Mouse (Mus musculus): Measurements from ENCODE around the gene Coq2. TPM values are rescaled to one million over a fixed set of nuclear protein-coding genes. Genes with fewer than 3 reads are reported as not detected.

The Coq2 gene
- 10 to 100 TPM; 54.4 to 65.5 TPM for total RNA-seq (2021)
- long read RNA-seq, experiment 1, transcript Coq2-201 (7 exons, 1,743 nt): major isoform, 82 of 116 reads
- long read RNA-seq, experiment 1, partial matches to known transcripts: 1 of 116 reads
- long read RNA-seq, experiment 1, other reads (novel, unspliced or antisense): 33 of 116 reads
- long read RNA-seq, experiment 2, transcript Coq2-201 (7 exons, 1,743 nt): major isoform, 99 of 161 reads
- long read RNA-seq, experiment 2, partial matches to known transcripts: 6 of 161 reads
- long read RNA-seq, experiment 2, other reads (novel, unspliced or antisense): 56 of 161 reads

- intact Hi-C loops (cut with DNase I): loop anchor here (5.0 to 10.0 kb wide), 2 partner anchors 130 to 242 kb away; no protein-coding TSS in a partner anchor
- DNase-seq: peak; percentile 46 to 55
Measured at GRCm38 (mm10) chr5:100674711-100675376, at the start of gene Coq2. TSS of gene Coq2 (minus strand) at chr5:100675140.

DNA sequence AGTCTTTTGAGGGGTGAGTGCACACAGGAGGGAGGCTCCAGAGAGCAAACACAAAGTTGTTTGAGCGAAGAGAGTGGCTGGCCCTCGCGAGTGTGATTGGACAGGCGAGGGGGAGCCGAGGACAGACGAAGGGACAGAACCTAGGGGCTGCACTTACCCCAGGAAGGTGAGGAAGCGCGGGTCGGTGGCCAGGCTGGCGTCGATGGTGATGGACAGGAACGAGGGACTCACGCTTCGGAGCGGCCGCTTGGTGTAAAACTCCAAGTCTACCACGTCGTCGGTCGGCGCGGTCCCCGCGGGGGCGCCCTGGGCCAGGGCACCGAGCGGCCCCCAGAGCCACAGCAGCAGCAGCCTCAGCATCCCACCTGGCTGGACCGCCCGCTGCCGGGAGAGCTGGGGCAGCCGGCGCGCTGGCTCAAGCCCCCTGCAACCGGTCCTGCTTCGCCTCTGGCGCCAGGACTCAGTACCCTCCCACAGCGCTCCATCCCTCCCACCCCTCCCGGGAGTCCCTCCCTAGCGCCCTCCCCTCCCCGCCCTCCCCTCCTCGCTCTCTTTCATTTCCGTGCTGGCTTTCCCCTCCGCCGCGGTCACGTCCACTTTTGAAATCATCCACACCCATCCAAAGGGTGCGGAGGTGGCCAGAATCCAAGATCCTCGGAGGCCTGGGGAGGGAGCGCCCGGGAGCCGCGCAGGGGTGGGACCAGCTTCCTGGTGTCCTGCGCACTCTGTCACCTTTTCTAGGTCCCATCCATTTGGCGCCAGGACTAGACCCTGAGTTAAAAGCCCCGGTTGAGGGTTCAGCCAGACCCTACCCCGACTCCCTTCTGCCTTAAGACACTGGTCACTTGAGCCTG is 44.5 kb upstream of the Coq2 start, which contains the start of gene Hpse:
Hpse (minus strand) TSS at position 482 of the 854 bp plus-strand sequence.
- peak; percentile 26 to 31 for DNase-seq
- intact Hi-C loops (cut with DNase I): no loop called here

DNA sequence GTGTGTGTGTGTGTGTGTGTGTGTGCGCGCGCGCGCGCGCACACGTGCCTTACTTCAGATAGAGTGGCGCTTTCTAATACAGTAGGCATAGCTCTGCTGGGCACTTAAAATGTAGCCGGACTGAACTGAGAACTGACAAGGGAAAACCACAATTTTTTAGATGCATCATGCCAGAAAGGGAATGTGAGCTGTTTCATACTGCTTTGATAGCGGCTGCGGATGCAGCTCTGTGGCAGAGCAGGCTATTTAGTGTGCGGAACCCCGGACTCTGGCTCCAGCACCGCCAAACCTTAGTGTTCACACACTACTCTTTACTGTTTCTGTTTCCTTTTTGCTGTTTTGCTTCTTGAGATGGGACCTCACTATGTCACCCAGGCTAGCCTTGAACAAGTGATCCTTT is 41.8 kb upstream of the Coq2 start:
- intact Hi-C loops (cut with DNase I): no loop called here
- DNase-seq: no peak

DNA sequence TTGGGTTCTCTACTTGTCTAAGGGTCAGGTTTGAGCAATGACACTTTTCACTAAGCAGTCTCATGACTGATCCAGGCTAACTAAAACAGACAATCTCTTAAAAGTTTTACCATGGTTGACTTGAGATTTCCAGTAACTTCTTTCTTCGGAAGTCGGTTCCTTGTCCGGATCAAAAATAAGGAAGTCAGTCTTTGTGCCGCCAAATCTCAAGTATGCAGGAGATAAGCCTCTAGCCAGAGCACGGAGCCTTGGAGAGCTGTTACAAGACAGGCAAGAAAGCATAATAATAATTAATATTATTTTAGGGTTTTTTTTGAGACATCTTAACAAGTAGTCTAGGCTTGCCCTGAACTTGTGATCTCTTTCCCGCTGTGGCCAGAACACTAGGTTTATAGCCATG is 36.3 kb upstream of the Coq2 start:
- no peak for DNase-seq
- intact Hi-C loops (cut with DNase I): no loop called here

DNA sequence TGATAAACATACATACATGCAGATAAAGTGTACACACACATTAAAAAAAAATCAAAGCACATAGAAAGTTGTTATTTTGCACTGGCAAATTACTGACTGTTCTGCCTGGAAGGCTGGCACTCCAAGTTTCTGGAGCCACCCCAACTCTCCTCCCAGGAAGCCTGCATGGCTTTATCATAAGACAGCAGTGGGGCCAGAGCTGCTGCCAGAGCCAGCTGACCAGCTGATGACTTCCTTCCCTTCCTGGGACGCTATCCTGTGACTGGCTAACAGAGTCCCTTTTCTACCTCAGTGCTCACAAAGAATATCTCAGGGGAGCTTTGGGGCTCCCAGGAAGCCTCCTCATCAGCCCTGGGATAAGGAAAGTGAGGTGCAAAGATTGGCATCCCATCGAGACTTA is 35.1 kb upstream of the Coq2 start:
- intact Hi-C loops (cut with DNase I): no loop called here
- DNase-seq: no peak

GRCm38 (mm10) chr5:100709035-100709434 is 34.1 kb upstream of the Coq2 start:
- intact Hi-C loops (cut with DNase I): no loop called here
- DNase-seq: no peak

GRCm38 (mm10) chr5:100706675-100707074 is 31.7 kb upstream of the Coq2 start:
- DNase-seq: no peak

DNA sequence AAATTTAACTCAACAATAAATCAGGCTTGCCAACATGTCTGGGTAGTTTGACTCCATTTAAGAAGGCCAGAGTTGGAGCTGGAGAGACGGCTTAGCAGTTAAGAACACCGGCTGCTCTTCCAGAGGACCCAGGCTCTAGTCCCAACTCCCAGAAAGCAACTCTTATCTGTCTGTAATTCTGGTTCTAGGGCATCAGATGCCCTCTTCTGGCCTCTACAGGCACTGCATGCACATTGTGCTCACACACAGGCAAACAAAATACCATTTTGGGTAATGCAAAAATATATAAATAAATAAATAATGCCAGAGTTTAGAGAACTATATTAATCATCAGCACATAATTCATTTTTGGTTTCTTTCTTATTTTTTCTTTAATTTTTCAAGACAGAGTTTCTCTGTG is 29.3 kb upstream of the Coq2 start:
- DNase-seq: no peak
- intact Hi-C loops (cut with DNase I): no loop called here

More at GRCm38 (mm10) chr5:100706675-100707074, 31.7 kb upstream of the Coq2 start:
- intact Hi-C loops (cut with DNase I): no loop called here

DNA sequence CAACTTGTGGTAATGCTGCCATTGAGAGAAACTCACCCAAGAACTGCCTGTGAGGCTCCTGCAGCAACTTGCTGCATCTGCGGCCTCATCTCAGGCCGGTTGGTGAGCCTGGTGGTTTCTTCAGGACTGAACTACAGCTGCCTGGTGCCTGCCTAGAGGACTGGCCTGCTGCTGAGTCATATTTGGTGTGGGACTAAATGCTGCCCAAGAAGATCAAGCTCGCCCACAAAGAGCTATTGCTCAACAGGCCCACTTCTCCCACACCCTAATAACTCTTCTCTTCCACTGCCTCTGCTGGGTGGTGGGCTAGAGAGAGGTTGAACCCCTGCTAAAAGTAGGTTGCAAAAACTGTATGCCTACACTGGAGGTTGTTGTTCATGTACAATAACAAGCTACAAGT is 27.4 kb upstream of the Coq2 start:
- intact Hi-C loops (cut with DNase I): no loop called here
- DNase-seq: no peak

DNA sequence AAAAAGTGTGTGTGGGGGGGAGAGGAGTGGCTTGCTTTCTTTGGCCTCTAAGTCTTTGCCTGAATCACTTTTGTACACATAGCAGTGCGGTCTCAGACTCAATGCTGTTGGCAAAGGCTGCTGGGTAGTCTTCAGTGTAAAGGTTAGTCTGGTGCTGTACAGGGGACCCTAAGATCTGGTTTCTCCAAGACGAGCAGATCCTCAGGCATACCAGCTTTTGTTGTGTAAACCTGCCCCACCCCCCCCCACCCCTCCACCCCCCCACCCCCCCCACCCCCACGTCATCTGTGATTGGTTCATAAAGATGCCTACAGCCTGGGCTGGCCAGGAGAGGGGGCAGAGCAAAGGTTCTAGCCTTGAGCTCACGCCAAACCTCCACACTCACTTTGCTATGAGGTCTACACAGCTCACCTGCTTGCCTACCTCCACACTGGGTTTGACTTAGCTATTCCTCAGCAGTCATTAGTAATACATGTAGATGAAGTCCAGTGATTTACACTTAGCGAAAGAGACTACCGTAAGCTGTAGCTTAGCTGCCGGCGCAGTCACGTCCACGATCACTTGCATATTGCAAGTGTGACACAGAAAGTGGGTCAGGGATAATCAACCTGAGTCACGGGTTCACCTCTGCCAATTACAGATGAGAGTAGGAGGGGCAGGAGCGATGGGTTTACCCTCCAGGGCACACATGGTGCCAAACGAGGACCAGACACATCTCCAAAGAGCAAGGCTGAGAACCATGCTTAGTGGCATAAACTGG is 26.1 kb upstream of the Coq2 start:
- no peak for DNase-seq
- intact Hi-C loops (cut with DNase I): no loop called here

DNA sequence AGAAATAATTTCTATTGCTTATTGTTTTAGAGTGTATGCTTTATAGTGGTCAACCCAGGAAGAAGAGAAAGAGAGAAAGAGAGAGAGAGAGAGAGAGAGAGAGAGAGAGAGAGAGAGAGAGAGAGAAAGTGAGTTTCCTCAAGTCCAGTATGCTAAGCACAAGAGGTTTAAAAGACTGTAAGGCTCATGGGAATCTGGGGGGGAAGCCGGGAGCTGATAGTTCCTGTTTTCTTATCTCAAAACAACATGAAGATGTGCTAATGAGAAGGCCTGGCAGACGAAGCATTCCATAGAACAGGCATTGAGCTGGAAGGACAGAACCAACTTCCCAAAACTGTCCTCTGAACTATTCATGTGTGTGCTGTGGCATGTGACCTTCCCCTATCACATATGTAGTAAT is 22.9 kb upstream of the Coq2 start:
- intact Hi-C loops (cut with DNase I): no loop called here
- no peak for DNase-seq

DNA sequence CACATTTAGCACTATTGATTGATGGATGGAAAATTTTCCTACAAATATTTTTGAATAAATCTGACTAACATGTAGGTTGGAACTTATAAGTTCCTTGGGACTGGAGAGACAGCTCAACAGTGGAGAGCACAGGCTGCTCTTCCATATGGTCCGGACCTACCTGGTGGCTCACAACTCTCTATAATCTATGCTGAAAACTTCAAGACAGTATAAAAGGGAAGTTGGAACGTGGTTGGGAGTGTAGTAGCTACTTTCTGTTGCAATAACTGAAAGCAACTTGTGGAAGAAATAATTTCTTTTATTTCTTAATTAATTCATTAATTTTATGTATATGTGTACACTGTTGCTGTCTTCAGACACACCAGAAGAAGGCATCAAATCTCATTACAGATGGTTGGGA is 22.5 kb upstream of the Coq2 start:
- intact Hi-C loops (cut with DNase I): no loop called here
- DNase-seq: no peak

- no peak for DNase-seq
- intact Hi-C loops (cut with DNase I): no loop called here
Measured at GRCm38 (mm10) chr5:100685631-100686030, 10.7 kb upstream of the Coq2 start.

GRCm38 (mm10) chr5:100680542-100680933 is 5.6 kb upstream of the Coq2 start:
- DNase-seq: no peak
- intact Hi-C loops (cut with DNase I): no loop called here

GRCm38 (mm10) chr5:100679911-100680541 is 5.1 kb upstream of the Coq2 start:
- intact Hi-C loops (cut with DNase I): loop anchor here (10.0 kb wide), 1 partner anchor 125 kb away; no protein-coding TSS in a partner anchor
- no peak for DNase-seq

DNA sequence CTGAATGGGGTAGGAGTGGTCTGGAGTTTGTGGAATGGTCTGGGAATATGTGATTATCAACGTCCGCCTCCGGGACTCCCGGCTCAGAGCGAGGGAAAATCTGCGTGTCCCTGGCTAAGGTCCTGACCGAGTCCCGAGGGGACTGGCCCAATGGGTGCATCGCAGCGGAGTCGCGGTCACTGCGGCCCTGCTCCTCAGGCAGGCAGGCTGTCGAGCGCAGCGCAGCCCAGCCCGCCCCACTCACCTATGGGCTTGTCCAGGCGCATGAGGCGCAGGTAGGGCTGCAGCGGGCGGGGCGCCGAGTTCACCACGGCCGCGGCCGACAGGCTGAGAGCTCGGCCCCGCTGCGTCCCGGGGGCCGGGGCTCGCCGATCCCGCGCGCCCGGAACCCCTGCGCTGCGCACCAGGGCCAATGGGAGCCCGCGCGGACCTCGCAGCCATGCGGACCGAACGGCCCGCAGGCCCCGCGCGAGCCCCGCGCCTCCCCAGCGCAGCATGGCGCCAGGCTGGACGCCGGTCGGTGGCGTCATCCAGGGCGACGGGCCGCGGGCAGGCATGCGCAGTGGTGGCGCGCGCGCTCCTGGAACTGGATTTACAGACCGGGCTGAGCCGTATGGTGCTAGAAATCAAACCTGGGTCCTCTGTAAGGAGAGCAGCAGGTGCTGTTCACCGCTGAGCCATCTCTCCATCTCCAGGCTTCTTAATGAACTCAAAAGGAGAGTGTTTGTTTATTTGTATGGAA is 1.0 kb downstream of the Coq2 start:
- intact Hi-C loops (cut with DNase I): loop anchor here (5.0 to 10.0 kb wide), 2 partner anchors 131 to 243 kb away; no protein-coding TSS in a partner anchor
- DNase-seq: peak; percentile 84

DNA sequence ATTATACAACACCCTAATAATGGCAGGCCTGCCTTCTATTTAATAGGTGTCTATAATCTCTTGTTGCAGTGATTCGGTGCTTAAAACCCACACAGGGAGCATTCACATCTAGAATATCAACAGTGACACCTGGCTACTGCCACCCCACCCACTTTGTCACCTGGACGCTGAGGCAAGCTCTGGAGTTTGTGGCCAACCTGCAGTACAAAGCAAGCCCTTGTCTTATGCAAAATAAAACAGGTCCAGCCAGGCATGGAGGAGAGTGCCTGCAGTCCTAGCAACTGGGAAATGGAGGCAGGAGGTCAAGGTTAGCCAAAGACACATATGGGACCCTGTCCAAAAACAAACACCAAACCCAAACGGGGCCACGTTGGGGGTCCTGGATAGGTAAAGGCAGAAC is 2.5 kb downstream of the Coq2 start:
- intact Hi-C loops (cut with DNase I): loop anchor here (5.0 to 10.0 kb wide), 2 partner anchors 132 to 245 kb away; no protein-coding TSS in a partner anchor

GRCm38 (mm10) chr5:100671897-100672296 is 3.0 kb downstream of the Coq2 start:
- intact Hi-C loops (cut with DNase I): loop anchor here (5.0 to 10.0 kb wide), 2 partner anchors 133 to 245 kb away; no protein-coding TSS in a partner anchor
- DNase-seq: no peak

More for the DNA sequence above, 2.5 kb downstream of the Coq2 start:
- DNase-seq: no peak

GRCm38 (mm10) chr5:100671398-100671797 is 3.5 kb downstream of the Coq2 start:
- no peak for DNase-seq
- intact Hi-C loops (cut with DNase I): loop anchor here (5.0 to 10.0 kb wide), 2 partner anchors 133 to 246 kb away; no protein-coding TSS in a partner anchor
